Mouse (Mus musculus) neural tube, embryonic 11.5 days (tissue): ENCODE results near the gene Irak1. TPM values are rescaled to one million over a fixed set of nuclear protein-coding genes. Genes with fewer than 3 reads are reported as not detected.

Experiments used
- ATAC-seq: fragments of 200-750 bp; cut with Nextera tagmentation; 2 replicates; pipeline ENCODE4 v1.8.0; 2017; ENCODE audit warnings: moderate number of reproducible peaks, mild to moderate bottlenecking, moderate TSS enrichment, moderate library complexity; ENCODE audit not compliant: insufficient read depth, low FRiP score, low TSS enrichment
- DNase-seq: peaks from one replicate; pipeline ENCODE4 v3.0.0-alpha.2; 2015; ENCODE audit warnings: low spot score
- H3K27ac ChIP-seq: fragments of 300-500 bp; sonication (generic); 2 replicates; pipeline ENCODE4 v1.5.1; 2014; ENCODE audit warnings: low read depth, mild to moderate bottlenecking, low read length
- H3K27me3 ChIP-seq: fragments of 300-500 bp; sonication (generic); 2 replicates; pipeline ENCODE4 v1.6.1; 2014; ENCODE audit warnings: mild to moderate bottlenecking, low read length, mixed read lengths; ENCODE audit not compliant: control insufficient read depth, insufficient read depth
- H3K36me3 ChIP-seq: fragments of 300-500 bp; sonication (generic); 2 replicates; pipeline ENCODE4 v1.6.1; 2014; ENCODE audit warnings: mild to moderate bottlenecking, low read length, moderate library complexity, mixed read lengths; ENCODE audit not compliant: control insufficient read depth, insufficient read depth
- H3K4me1 ChIP-seq: fragments of 300-500 bp; sonication (generic); 2 replicates; pipeline ENCODE4 v1.6.1; 2014; ENCODE audit warnings: low read length, mixed read lengths; ENCODE audit not compliant: control insufficient read depth, insufficient read depth
- H3K4me2 ChIP-seq: fragments of 300-500 bp; sonication (generic); 2 replicates; pipeline ENCODE4 v1.6.1; 2014; ENCODE audit warnings: low read depth, mild to moderate bottlenecking, moderate library complexity
- H3K4me3 ChIP-seq: fragments of 300-500 bp; sonication (generic); 2 replicates; pipeline ENCODE4 v1.5.1; 2014; ENCODE audit warnings: low read depth, low read length
- H3K9ac ChIP-seq: fragments of 300-500 bp; sonication (generic); 2 replicates; pipeline ENCODE4 v1.6.1; 2014; ENCODE audit warnings: mild to moderate bottlenecking, low read length
- H3K9me3 ChIP-seq: fragments of 300-500 bp; sonication (generic); 2 replicates; pipeline ENCODE4 v1.6.1; 2016; ENCODE audit warnings: low read length; ENCODE audit not compliant: control insufficient read depth
- WGBS: fragments of 180-500 bp; shearing (Covaris S2); extraction: QIAGEN DNeasy Blood & Tissue Kit; methylation state at CpG from one replicate; pipeline ENCODE4 v1.1.7; 2014; 5-methylcytosine and 5-hydroxymethylcytosine counted together
- polyA plus RNA-seq: library from polyadenylated mRNA; unstranded; fragments of >200 nt; fragmentation: Nextera tagmentation; extraction: Ambion mirVana; gene quantifications from 2 replicates; pipeline ENCODE4 v1.2.1, GENCODE M21; 2014

The Irak1 gene
- 33.4 and 42.2 TPM in 2 replicates for polyA plus RNA-seq

DNA sequence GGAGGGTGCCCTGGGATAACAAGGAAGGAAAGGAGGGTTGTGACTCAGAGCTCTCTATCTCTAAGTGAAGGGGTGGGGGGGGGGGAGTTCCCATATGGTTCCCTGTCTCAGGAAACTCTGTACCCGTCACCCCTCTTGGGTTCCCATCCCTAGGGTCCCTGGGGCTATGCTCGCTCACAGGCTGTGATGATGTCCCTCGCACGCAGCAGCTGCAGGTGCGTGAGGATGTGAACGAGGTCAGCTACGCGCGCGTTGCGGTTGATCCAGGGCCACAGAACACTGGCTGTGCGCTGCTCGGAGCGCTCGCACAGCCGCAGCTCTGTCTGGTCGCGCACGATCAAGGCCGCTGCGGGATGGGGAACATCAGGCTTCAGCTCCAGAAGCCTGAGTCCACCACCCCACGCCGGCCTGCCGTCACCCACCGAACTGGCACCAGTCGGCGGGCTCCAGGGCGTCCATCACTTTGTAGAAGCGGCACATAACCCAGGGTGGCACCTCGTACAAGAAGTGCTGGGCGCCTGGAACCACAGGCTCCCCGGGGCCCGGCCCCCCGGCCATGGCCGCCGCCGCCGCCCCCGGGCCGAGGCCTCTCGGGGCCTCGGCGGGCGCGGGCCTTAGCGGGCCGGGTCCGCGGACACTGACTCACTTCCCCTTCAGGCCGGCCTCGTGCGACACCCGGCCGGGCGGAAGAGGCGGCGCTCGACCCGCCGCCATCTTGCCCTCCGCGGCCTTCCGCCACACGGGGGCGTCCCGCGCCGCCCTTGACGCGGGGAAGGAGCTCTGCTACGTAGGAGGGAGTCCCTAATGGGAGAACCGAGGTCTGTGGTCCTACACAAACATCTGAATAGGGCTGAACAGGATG, at the start of gene Irak1:
Gene Irak1, minus strand, starts transcription at position 731 of the 862 bp plus-strand sequence.
- H3K9ac ChIP-seq, result peak within 1 kb of the TSS; percentile 85
- H3K4me2 ChIP-seq, result peak within 1 kb of the TSS; percentile 60
- H3K36me3 ChIP-seq, result no peaks in the 10 kb centered on the region
- ATAC-seq (peak; percentile 88), DNase-seq (peak; percentile 87)
- no peak within 1 kb of the TSS for H3K27ac ChIP-seq
- peak within 1 kb of the TSS; percentile 49 for H3K4me3 ChIP-seq
- H3K27me3 ChIP-seq, result no peaks in the 10 kb centered on the region
- H3K9me3 ChIP-seq, result no peaks in the 10 kb centered on the region
- H3K4me1 ChIP-seq, result no peaks in the 10 kb centered on the region
- WGBS, result 16% methylated on average over 57 of the region's 72 CpGs

DNA sequence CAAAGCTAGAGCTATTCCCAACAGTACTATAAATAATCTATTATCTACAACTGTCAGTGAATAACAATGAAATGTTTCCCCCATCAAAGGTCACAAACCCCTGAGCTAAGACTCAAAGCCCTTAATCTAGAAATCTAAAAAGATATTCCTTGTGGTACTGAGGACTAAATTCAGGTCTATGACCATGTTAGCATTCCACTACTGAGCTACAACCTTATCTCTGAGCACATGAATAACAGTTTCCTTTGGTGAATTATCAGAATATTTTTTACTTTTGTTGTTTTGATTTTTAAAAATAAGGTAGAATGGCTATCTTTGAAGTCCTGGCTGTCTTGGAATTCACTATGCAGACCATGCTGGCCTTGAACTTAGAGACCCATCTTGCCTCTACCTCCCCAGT, 47.1 kb upstream of the Irak1 start:
- Histone ChIP-seq H3K36me3 (no peaks in the 10 kb centered on the region), H3K9ac (no peak overlapping the region), H3K9me3 (no peaks in the 10 kb centered on the region), H3K27ac (no peak overlapping the region), H3K27me3 (no peaks in the 10 kb centered on the region), H3K4me3 (no peak overlapping the region), H3K4me2 (no peak overlapping the region), H3K4me1 (no peaks in the 10 kb centered on the region)
- DNase-seq (no peak), ATAC-seq (no peak)

DNA sequence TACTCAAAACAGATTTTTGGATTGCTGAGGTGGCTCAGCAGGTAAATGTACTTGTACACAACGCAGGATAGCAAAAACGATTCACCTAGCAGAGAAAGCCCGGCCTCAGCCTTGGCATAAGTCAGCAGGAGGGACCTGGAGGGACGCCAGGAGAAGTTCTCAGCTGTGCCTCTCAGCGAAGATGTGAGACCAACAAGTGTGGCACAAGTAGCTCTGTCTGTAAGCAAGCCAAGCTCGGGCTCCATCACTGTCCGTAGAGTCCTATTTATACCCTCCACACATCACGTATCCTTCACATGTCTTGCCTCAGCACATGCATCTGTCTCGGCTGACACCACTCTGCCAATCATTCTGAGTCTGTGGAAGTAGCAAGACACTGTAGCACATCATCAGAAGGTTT, 44.2 kb upstream of the Irak1 start:
- ATAC-seq, result no peak
- Histone ChIP-seq H3K4me2 (no peak overlapping the region), H3K27ac (no peak overlapping the region), H3K36me3 (no peaks in the 10 kb centered on the region), H3K4me1 (no peaks in the 10 kb centered on the region), H3K9me3 (no peaks in the 10 kb centered on the region), H3K27me3 (no peaks in the 10 kb centered on the region), H3K4me3 (no peak overlapping the region), H3K9ac (no peak overlapping the region)
- 84% methylated on average over 9 of the region's 9 CpGs for WGBS
- no peak for DNase-seq

DNA sequence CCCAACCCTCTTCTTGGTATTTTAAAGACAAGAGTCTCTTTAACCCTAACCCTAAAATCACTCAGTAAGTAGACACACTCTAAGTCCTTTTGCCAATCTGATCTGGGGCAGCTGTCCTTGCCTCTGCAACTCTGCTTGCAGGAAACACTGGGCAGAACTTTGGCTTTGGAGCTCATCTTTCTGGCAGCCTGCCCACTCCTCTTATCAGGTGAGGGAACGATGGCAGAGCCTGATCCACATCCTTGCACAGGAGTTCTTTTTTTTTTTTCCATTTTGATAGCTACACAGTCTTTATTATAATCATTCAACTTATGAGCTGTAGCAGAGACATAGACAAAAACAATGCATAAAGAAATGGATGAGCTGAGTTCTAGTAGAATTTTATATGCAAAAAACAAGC, 21.4 kb upstream of the Irak1 start:
- no peaks in the 10 kb centered on the region for H3K4me1 ChIP-seq
- WGBS, result 83% methylated on average over 1 of the region's 1 CpGs
- H3K36me3 ChIP-seq, result no peaks in the 10 kb centered on the region
- no peak overlapping the region for H3K4me2 ChIP-seq
- no peak overlapping the region for H3K4me3 ChIP-seq
- H3K27ac ChIP-seq, result no peak overlapping the region
- no peak overlapping the region for H3K9ac ChIP-seq
- ATAC-seq (no peak), DNase-seq (no peak)
- H3K9me3 ChIP-seq, result no peaks in the 10 kb centered on the region
- H3K27me3 ChIP-seq, result no peaks in the 10 kb centered on the region

DNA sequence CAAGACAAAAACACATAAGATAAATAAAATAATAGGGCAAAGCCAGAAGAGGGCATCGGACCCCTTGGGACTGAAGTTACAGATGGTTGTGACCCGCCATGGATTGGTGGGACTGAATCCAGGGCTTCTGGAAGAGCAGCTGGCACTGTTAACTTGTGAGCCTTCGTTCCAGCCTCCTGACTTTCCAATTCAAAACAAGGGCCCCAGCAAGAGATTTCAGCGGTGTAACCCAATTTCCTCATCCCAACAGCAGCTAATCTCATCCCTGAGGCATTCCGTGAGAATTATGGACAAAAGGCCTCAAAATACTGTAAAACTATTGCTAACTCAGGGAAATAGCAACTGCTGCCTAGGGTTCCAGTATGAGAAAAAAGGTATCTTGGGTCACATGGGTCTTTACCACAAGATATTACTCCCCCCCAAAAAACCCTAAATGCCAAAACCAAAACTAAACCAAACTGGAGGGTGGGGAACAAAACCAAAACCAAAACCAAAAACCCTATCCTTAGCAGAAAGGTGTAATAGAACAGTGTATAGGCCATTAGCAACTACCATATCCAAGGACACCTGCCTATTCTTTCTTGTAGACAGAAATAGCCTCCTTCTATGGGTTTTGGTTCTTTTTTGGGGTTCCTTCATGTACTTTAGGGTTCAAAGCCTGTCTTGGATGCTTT, 14.1 kb upstream of the Irak1 start:
- Histone ChIP-seq H3K27ac (no peak overlapping the region), H3K9me3 (no peaks in the 10 kb centered on the region), H3K36me3 (no peaks in the 10 kb centered on the region), H3K4me2 (no peak overlapping the region), H3K4me3 (no peak overlapping the region), H3K9ac (no peak overlapping the region), H3K4me1 (no peaks in the 10 kb centered on the region), H3K27me3 (no peaks in the 10 kb centered on the region)
- 85% methylated on average over 5 of the region's 5 CpGs for WGBS
- DNase-seq (no peak), ATAC-seq (no peak)

DNA sequence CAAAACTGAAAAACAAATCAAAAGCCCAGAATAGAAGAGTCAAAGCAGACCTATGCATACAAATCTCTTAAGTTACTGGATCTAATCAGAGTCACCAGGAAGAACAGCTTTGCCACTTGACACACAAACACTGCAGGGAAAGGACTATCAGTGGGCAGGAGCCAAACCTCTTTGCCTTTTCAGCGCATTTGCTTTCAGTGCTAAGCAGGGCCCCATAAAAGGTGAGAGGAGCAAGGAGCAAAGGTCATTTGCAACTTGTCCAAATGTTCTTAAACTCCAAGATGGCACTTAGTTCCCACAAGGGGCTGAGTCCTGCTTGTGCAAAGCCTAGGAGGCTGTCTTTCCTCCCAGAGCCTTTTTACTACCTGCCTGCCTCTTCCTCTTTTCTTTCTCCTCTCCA, 6.3 kb upstream of the Irak1 start:
- DNase-seq (no peak), ATAC-seq (no peak)
- Histone ChIP-seq H3K9ac (no peak overlapping the region), H3K4me3 (no peak overlapping the region), H3K4me1 (no peaks in the 10 kb centered on the region), H3K4me2 (no peak overlapping the region), H3K9me3 (no peaks in the 10 kb centered on the region), H3K27me3 (no peaks in the 10 kb centered on the region), H3K27ac (no peak overlapping the region), H3K36me3 (no peaks in the 10 kb centered on the region)
- 44% methylated on average over 1 of the region's 1 CpGs for WGBS

DNA sequence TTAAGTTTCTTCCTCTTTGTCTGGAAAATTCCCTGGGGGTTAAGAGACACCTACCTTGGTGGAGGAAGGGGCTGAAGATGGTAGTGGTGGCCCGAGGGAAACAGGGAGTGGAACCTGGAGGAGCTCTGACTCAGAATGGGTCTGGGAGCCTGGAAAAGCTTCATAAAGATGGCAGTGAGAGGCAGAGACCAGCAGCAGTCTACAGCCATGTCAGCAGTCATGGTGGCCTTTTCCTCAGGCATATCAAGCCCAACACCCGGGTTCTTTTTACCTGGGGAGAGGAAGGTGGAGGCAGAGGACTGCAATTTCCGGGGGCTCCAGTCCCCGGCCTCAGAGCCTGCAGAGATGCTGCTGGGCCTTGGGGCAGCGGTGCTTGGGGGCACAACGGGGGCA, 927 bp downstream of the Irak1 start:
- H3K4me3 ChIP-seq, result peak overlapping the region; percentile 49
- no peaks in the 10 kb centered on the region for H3K9me3 ChIP-seq
- H3K27ac ChIP-seq, result no peak overlapping the region
- no peak for ATAC-seq
- H3K9ac ChIP-seq, result peak overlapping the region; percentile 85
- H3K4me2 ChIP-seq, result peak overlapping the region; percentile 60
- H3K36me3 ChIP-seq, result no peaks in the 10 kb centered on the region
- H3K27me3 ChIP-seq, result no peaks in the 10 kb centered on the region
- DNase-seq, result no peak
- no peaks in the 10 kb centered on the region for H3K4me1 ChIP-seq
- WGBS, result 25% methylated on average over 4 of the region's 6 CpGs

DNA sequence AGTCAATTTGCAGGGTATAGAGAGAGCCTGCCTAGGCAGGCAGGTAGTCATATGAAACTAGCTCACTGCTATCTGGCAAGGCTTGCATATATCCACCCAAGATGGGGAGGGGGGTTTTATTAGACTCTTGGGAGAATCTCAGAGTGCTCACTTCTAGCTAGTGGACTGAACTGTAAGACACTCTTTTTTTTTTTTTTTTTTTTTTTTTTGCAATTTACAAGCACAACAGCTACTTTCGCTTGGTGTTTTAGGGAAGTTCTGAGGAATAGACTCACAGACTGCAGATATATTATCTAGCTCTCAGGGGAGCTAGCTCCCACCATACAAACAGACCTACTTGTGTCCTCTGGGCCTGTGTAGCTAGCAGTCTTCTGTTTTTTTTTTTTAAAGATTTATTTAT, 9.1 kb downstream of the Irak1 start:
- H3K27ac ChIP-seq, result no peak overlapping the region
- H3K4me3 ChIP-seq, result no peak overlapping the region
- no peaks in the 10 kb centered on the region for H3K9me3 ChIP-seq
- no peaks in the 10 kb centered on the region for H3K4me1 ChIP-seq
- H3K4me2 ChIP-seq, result no peak overlapping the region
- H3K36me3 ChIP-seq, result no peaks in the 10 kb centered on the region
- no peak for ATAC-seq
- no peak for DNase-seq
- H3K27me3 ChIP-seq, result no peaks in the 10 kb centered on the region
- no peak overlapping the region for H3K9ac ChIP-seq
- 94% methylated on average over 1 of the region's 1 CpGs for WGBS

DNA sequence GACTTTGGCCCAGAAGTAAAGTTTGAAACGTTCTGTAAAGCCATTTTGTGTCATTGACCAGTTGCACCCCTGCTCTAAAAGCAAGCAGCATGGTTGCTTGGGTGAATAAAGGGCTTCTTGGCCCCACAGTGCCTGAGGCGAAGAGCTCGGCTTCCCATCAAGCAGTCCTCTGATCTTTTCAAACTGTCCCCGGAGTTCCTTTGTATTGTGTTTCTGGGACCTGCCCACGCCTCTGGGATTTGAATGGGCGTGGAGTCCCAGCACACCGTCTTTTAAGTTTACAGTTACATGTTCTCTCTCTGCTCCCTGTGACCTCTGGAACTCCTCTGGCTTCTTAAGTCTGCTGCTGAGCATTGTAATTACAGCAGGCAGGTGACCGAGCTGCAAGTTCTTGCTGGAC, 15.7 kb downstream of the Irak1 start:
- WGBS, result 30% methylated on average over 8 of the region's 8 CpGs
- Histone ChIP-seq H3K36me3 (no peaks in the 10 kb centered on the region), H3K27me3 (no peaks in the 10 kb centered on the region), H3K4me2 (no peak overlapping the region), H3K27ac (no peak overlapping the region), H3K4me3 (no peak overlapping the region), H3K9ac (no peak overlapping the region), H3K9me3 (no peaks in the 10 kb centered on the region), H3K4me1 (no peaks in the 10 kb centered on the region)
- ATAC-seq (no peak), DNase-seq (no peak)
